Mouse (Mus musculus) ES-E14 (cell line): ENCODE measurements around the gene Elane. TPM values are rescaled to one million over a fixed set of nuclear protein-coding genes. Genes with fewer than 3 reads are reported as not detected.

Experiments
- DNase-seq: peaks from one replicate; pipeline ENCODE4 v3.0.0-alpha.2; 2013; ENCODE audit warnings: low read depth, low spot score
- H3K27ac ChIP-seq: 2 replicates; pipeline ENCODE4 v1.5.1; 2012; ENCODE audit warnings: low read depth, mild to moderate bottlenecking, low read length, moderate library complexity, mixed read lengths; ENCODE audit not compliant: poor library complexity, insufficient read depth, severe bottlenecking
- H3K36me3 ChIP-seq: 2 replicates; pipeline ENCODE4 v1.6.1; 2012; ENCODE audit warnings: mild to moderate bottlenecking, low read length, moderate library complexity, mixed read lengths; ENCODE audit not compliant: control insufficient read depth, poor library complexity, insufficient read depth, severe bottlenecking
- H3K4me1 ChIP-seq, 2 experiments: fragments of 150-350 bp in 1 of 2; sonication (generic) in 1 of 2; 2 replicates each; pipeline ENCODE4 v1.6.1; 2012; ENCODE audit warnings: low read length in 2 of 2, mild to moderate bottlenecking in 1 of 2, mixed read lengths in 1 of 2; ENCODE audit not compliant: control insufficient read depth in 2 of 2, insufficient read depth in 2 of 2, poor library complexity in 1 of 2
- H3K4me3 ChIP-seq, 2 experiments: fragments of 150-350 bp in 1 of 2; sonication (generic) in 1 of 2; 2 replicates each; pipeline ENCODE4 v1.5.1; 2012; ENCODE audit warnings: low read length in 2 of 2, low read depth in 1 of 2, mild to moderate bottlenecking in 1 of 2, mixed read lengths in 1 of 2; ENCODE audit not compliant: insufficient read depth in 1 of 2, poor library complexity in 1 of 2, severe bottlenecking in 1 of 2
- H3K9ac ChIP-seq: 2 replicates; pipeline ENCODE4 v1.6.1; 2012; ENCODE audit warnings: low read depth, mild to moderate bottlenecking, low read length, mixed read lengths; ENCODE audit not compliant: poor library complexity, insufficient read depth, severe bottlenecking
- H3K9me3 ChIP-seq: fragments of 150-350 bp; sonication (generic); 2 replicates; pipeline ENCODE4 v1.6.1; 2012; ENCODE audit warnings: low read depth, mild to moderate bottlenecking, low read length; ENCODE audit not compliant: control insufficient read depth, insufficient read depth
- CHD2 ChIP-seq: IDR thresholded peaks from 2 replicates; pipeline ENCODE4 v1.6.1; 2014; ENCODE audit warnings: mild to moderate bottlenecking, low read depth, low read length, inconsistent platforms
- HCFC1 ChIP-seq: IDR thresholded peaks from 2 replicates; pipeline ENCODE4 v1.6.1; 2012; ENCODE audit warnings: low read length, inconsistent platforms, borderline replicate concordance; ENCODE audit not compliant: insufficient read depth
- MAFK ChIP-seq: IDR thresholded peaks from 2 replicates; pipeline ENCODE4 v1.6.1; 2014; ENCODE audit warnings: mild to moderate bottlenecking, low read depth, low read length, inconsistent platforms; ENCODE audit not compliant: insufficient read depth
- ZC3H11A ChIP-seq: IDR thresholded peaks from 2 replicates; pipeline ENCODE4 v1.6.1; 2012; ENCODE audit warnings: low read depth, mild to moderate bottlenecking, inconsistent platforms, low read length, borderline replicate concordance
- ZNF384 ChIP-seq: IDR thresholded peaks from 2 replicates; pipeline ENCODE4 v1.6.1; 2012; ENCODE audit warnings: low read depth, low read length, inconsistent platforms
- in situ Hi-C, 2 experiments: fragments of 600-800 bp; cut with MboI; formaldehyde crosslinking; loops; one replicate each; pipeline ENCODE4 v1.15.1; 2025; ENCODE audit warnings: low sequenced_read_pairs in 2 of 2, inconsistent platforms in 1 of 2; ENCODE audit not compliant: unreplicated experiment in 2 of 2
- total RNA-seq: library from RNA; depleted of rRNA; stranded (reverse); fragments of 300-350 nt; gene quantifications from 2 replicates; pipeline ENCODE4 v1.2.3, GENCODE M21; 2012

The Elane gene
- total RNA-seq, 1 experiment, result not detected

- TF ChIP-seq MAFK (no peak), ZNF384 (no peak), ZC3H11A (no peak), CHD2 (no peak), HCFC1 (no peak)
- Histone ChIP-seq H3K9me3 (no peaks in the 10 kb centered on the region), H3K36me3 (peaks cover 76% of the 10 kb centered on the region), H3K9ac (no peak overlapping the region), H3K4me3 (no peak overlapping the region; a peak in 1 of 4 replicates), H3K4me1 (peaks cover 0 to 35% of the 10 kb centered on the region in 2 experiments; a peak in 1 of 4 replicates), H3K27ac (no peak overlapping the region)
- no peak for DNase-seq
- in situ Hi-C loops, result no loop called here
Observed at GRCm38 (mm10) chr10:79858416-79859074, 27.5 kb upstream of the Elane start.

- in situ Hi-C loops, result no loop called here
- no peak overlapping the region for H3K4me3 ChIP-seq
- H3K27ac ChIP-seq, result no peak overlapping the region
- no peak for DNase-seq
- no peak overlapping the region for H3K9ac ChIP-seq
- TF ChIP-seq MAFK, result no peak
- TF ChIP-seq ZNF384, result no peak
- no peak for TF ChIP-seq CHD2
- no peak for TF ChIP-seq ZC3H11A
- no peak for TF ChIP-seq HCFC1
- peaks cover 0 to 35% of the 10 kb centered on the region in 2 experiments; a peak in 1 of 4 replicates for H3K4me1 ChIP-seq
- peaks cover 77% of the 10 kb centered on the region for H3K36me3 ChIP-seq
- H3K9me3 ChIP-seq, result no peaks in the 10 kb centered on the region
Observed at GRCm38 (mm10) chr10:79859116-79859515, 26.9 kb upstream of the Elane start.

GRCm38 (mm10) chr10:79860079-79860911 is 25.8 kb upstream of the Elane start:
- DNase-seq, result no peak
- Histone ChIP-seq H3K9ac (no peak overlapping the region), H3K4me1 (peaks cover 0 to 35% of the 10 kb centered on the region in 2 experiments; a peak in 1 of 4 replicates), H3K9me3 (no peaks in the 10 kb centered on the region), H3K4me3 (no peak overlapping the region), H3K27ac (no peak overlapping the region), H3K36me3 (peaks cover 77% of the 10 kb centered on the region)
- in situ Hi-C loops, result no loop called here
- TF ChIP-seq HCFC1, result no peak
- TF ChIP-seq ZNF384, result no peak
- TF ChIP-seq MAFK, result no peak
- no peak for TF ChIP-seq ZC3H11A
- TF ChIP-seq CHD2, result no peak

GRCm38 (mm10) chr10:79861230-79862048 is 24.6 kb upstream of the Elane start:
- H3K27ac ChIP-seq, result no peak overlapping the region
- peaks cover 71% of the 10 kb centered on the region for H3K36me3 ChIP-seq

More at GRCm38 (mm10) chr10:79861230-79862048, 24.6 kb upstream of the Elane start:
- no peak for TF ChIP-seq ZC3H11A
- no peak for TF ChIP-seq HCFC1
- no peak for TF ChIP-seq ZNF384
- DNase-seq, result no peak
- no peaks in the 10 kb centered on the region for H3K9me3 ChIP-seq
- H3K4me1 ChIP-seq, result peaks cover 0 to 32% of the 10 kb centered on the region in 2 experiments; a peak in 1 of 4 replicates
- in situ Hi-C loops, result no loop called here
- H3K4me3 ChIP-seq, result no peak overlapping the region
- H3K9ac ChIP-seq, result no peak overlapping the region
